Mouse (Mus musculus): Measurements from ENCODE around the gene Sc5d.

The Sc5d gene

GRCm38 (mm10) chr9:42260481-42260880, 3.6 kb downstream of the Sc5d start:
- no peak for DNase-seq (ENCODE audit: low read depth, low spot score)

- no peak for DNase-seq (ENCODE audit: low read depth, low spot score)
Measured at GRCm38 (mm10) chr9:42249112-42249511, 14.9 kb downstream of the Sc5d start.

GRCm38 (mm10) chr9:42246688-42247087, 17.4 kb downstream of the Sc5d start:
- DNase-seq (ENCODE audit: low read depth, low spot score) = no peak

- no peak for DNase-seq (ENCODE audit: low read depth, low spot score)
Measured at GRCm38 (mm10) chr9:42244173-42244572, 19.9 kb downstream of the Sc5d start.

GRCm38 (mm10) chr9:42241021-42241420, 23.0 kb downstream of the Sc5d start:
- peak; percentile 9 for DNase-seq (ENCODE audit: low read depth, low spot score)

- DNase-seq (ENCODE audit: low read depth, low spot score) = peak; percentile 90
Measured at GRCm38 (mm10) chr9:42240583-42240992, 23.5 kb downstream of the Sc5d start.

- no peak for DNase-seq (ENCODE audit: low read depth, low spot score)
Measured at GRCm38 (mm10) chr9:42238827-42239226, 25.2 kb downstream of the Sc5d start.

GRCm38 (mm10) chr9:42231116-42231515, 32.9 kb downstream of the Sc5d start:
- peak; percentile 72 for DNase-seq (ENCODE audit: low read depth, low spot score)

GRCm38 (mm10) chr9:42230333-42230732, 33.7 kb downstream of the Sc5d start:
- no peak for DNase-seq (ENCODE audit: low read depth, low spot score)

- no peak for DNase-seq (ENCODE audit: low read depth, low spot score)
Measured at GRCm38 (mm10) chr9:42229465-42230110, 34.5 kb downstream of the Sc5d start.

GRCm38 (mm10) chr9:42227804-42228203, 36.3 kb downstream of the Sc5d start:
- DNase-seq (ENCODE audit: low read depth, low spot score) = no peak

- peak; percentile 7 for DNase-seq (ENCODE audit: low read depth, low spot score)
Measured at GRCm38 (mm10) chr9:42219001-42219660, 44.9 kb downstream of the Sc5d start.

- DNase-seq (ENCODE audit: low read depth, low spot score) = no peak
Measured at GRCm38 (mm10) chr9:42217685-42218084, 46.4 kb downstream of the Sc5d start.

- DNase-seq (ENCODE audit: low read depth, low spot score) = no peak
Measured at GRCm38 (mm10) chr9:42214116-42214515, 49.9 kb downstream of the Sc5d start.

GRCm38 (mm10) chr9:42213142-42213541, 50.9 kb downstream of the Sc5d start:
- DNase-seq (ENCODE audit: low read depth, low spot score) = no peak

- no peak for DNase-seq (ENCODE audit: low read depth, low spot score)
Measured at GRCm38 (mm10) chr9:42209666-42210065, 54.4 kb downstream of the Sc5d start.

GRCm38 (mm10) chr9:42208463-42208862, 55.6 kb downstream of the Sc5d start:
- peak; percentile 17 for DNase-seq (ENCODE audit: low read depth, low spot score)

- DNase-seq (ENCODE audit: low read depth, low spot score) = no peak
Measured at GRCm38 (mm10) chr9:42206750-42207149, 57.3 kb downstream of the Sc5d start.

GRCm38 (mm10) chr9:42202271-42202670, 61.8 kb downstream of the Sc5d start:
- no peak for DNase-seq (ENCODE audit: low read depth, low spot score)

Data from mesoderm, embryonic 11.5 days (tissue).